Mouse (Mus musculus) midbrain, embryonic 13.5 days (tissue): ENCODE measurements at regions not wholly inside any gene's neighbourhood (a gene's known extent, or its start where the extent isn't known, plus 50 kb on each side); places are given as distances from the start of the nearest gene placed in this dataset.

ENCODE experiments used
- ATAC-seq: fragments of 200-750 bp; cut with Nextera tagmentation; 2 replicates; pipeline ENCODE4 v1.8.0; 2017; ENCODE audit warnings: mild to moderate bottlenecking, moderate TSS enrichment, moderate library complexity
- H3K27ac ChIP-seq: fragments of 300-500 bp; sonication (generic); 2 replicates; pipeline ENCODE4 v1.5.1; 2015; ENCODE audit warnings: inconsistent platforms, mild to moderate bottlenecking, moderate library complexity
- H3K27me3 ChIP-seq: fragments of 300-500 bp; sonication (generic); 2 replicates; pipeline ENCODE4 v1.6.1; 2015; ENCODE audit warnings: mild to moderate bottlenecking, inconsistent platforms
- H3K36me3 ChIP-seq: fragments of 300-500 bp; sonication (generic); 2 replicates; pipeline ENCODE4 v1.6.1; 2015; ENCODE audit warnings: mild to moderate bottlenecking, inconsistent platforms
- H3K4me1 ChIP-seq: fragments of 300-500 bp; sonication (generic); replicated peaks from 2 replicates; pipeline ENCODE4 v1.6.1; 2015; ENCODE audit warnings: inconsistent platforms
- H3K4me2 ChIP-seq: fragments of 300-500 bp; sonication (generic); replicated peaks from 2 replicates; pipeline ENCODE4 v1.6.1; 2015; ENCODE audit warnings: moderate library complexity, mild to moderate bottlenecking, inconsistent platforms
- H3K4me3 ChIP-seq: fragments of 300-500 bp; sonication (generic); replicated peaks from 2 replicates; pipeline ENCODE4 v1.5.1; 2015; ENCODE audit warnings: mild to moderate bottlenecking, inconsistent platforms
- H3K9ac ChIP-seq: fragments of 300-500 bp; sonication (generic); replicated peaks from 2 replicates; pipeline ENCODE4 v1.6.1; 2015; ENCODE audit warnings: mild to moderate bottlenecking, inconsistent platforms
- H3K9me3 ChIP-seq: fragments of 300-500 bp; sonication (generic); 2 replicates; pipeline ENCODE4 v1.6.1; 2016; ENCODE audit warnings: mild to moderate bottlenecking, inconsistent platforms
- WGBS: fragments of 180-500 bp; shearing (Covaris S2); methylation state at CpG from one replicate; pipeline ENCODE4 v1.1.7; 2015; 5-methylcytosine and 5-hydroxymethylcytosine counted together

GRCm38 (mm10) chr15:86645244-86645643 is 431.0 kb downstream of the Tbc1d22a start:
- no peaks in the 10 kb centered on the region for H3K36me3 ChIP-seq
- H3K9me3 ChIP-seq: no peaks in the 10 kb centered on the region
- no peak for ATAC-seq
- no peaks in the 10 kb centered on the region for H3K27me3 ChIP-seq
- no peak overlapping the region for H3K4me3 ChIP-seq
- WGBS: 87% methylated on average over 9 of the region's 9 CpGs
- H3K4me2 ChIP-seq: no peak overlapping the region
- H3K27ac ChIP-seq: no peak overlapping the region
- no peak overlapping the region for H3K9ac ChIP-seq
- no peaks in the 10 kb centered on the region for H3K4me1 ChIP-seq

GRCm38 (mm10) chr15:86648131-86648530 is 433.9 kb downstream of the Tbc1d22a start:
- Histone ChIP-seq H3K9ac (no peak overlapping the region), H3K36me3 (no peaks in the 10 kb centered on the region), H3K27me3 (no peaks in the 10 kb centered on the region), H3K4me2 (no peak overlapping the region), H3K4me3 (no peak overlapping the region), H3K9me3 (no peaks in the 10 kb centered on the region; the same call in 1 of the 2 replicates), H3K27ac (no peak overlapping the region), H3K4me1 (no peaks in the 10 kb centered on the region)
- 94% methylated on average over 3 of the region's 3 CpGs for WGBS
- ATAC-seq: no peak

- Histone ChIP-seq H3K27ac (0 out of 2 replicates have a peak overlapping the region, but pooled peaks have one; percentile 14), H3K9ac (no peak overlapping the region), H3K4me2 (no peak overlapping the region), H3K4me1 (peaks cover 5% of the 10 kb centered on the region), H3K4me3 (no peak overlapping the region), H3K9me3 (no peaks in the 10 kb centered on the region), H3K36me3 (no peaks in the 10 kb centered on the region), H3K27me3 (no peaks in the 10 kb centered on the region)
- ATAC-seq: no peak
- 29% methylated on average over 9 of the region's 9 CpGs for WGBS
Measured at GRCm38 (mm10) chr15:86673096-86673520, 458.8 kb downstream of the Tbc1d22a start.

- no peak overlapping the region for H3K9ac ChIP-seq
- H3K9me3 ChIP-seq: no peaks in the 10 kb centered on the region
- WGBS: 89% methylated on average over 7 of the region's 7 CpGs
- ATAC-seq: no peak
- H3K27me3 ChIP-seq: no peaks in the 10 kb centered on the region
- H3K4me1 ChIP-seq: peaks cover 5% of the 10 kb centered on the region
- no peak overlapping the region for H3K4me2 ChIP-seq
- no peak overlapping the region for H3K27ac ChIP-seq
- no peak overlapping the region for H3K4me3 ChIP-seq
- H3K36me3 ChIP-seq: no peaks in the 10 kb centered on the region
Measured at GRCm38 (mm10) chr15:86677016-86677415, 462.8 kb downstream of the Tbc1d22a start.

GRCm38 (mm10) chr15:86683081-86683480 is 468.8 kb downstream of the Tbc1d22a start:
- WGBS: 74% methylated on average over 12 of the region's 12 CpGs
- Histone ChIP-seq H3K27ac (peak overlapping the region; percentile 26; the same call in 1 of the 2 replicates), H3K4me2 (no peak overlapping the region), H3K27me3 (no peaks in the 10 kb centered on the region), H3K4me1 (peaks cover 7% of the 10 kb centered on the region), H3K9ac (no peak overlapping the region), H3K9me3 (no peaks in the 10 kb centered on the region), H3K4me3 (no peak overlapping the region), H3K36me3 (no peaks in the 10 kb centered on the region)
- ATAC-seq: no peak

- Histone ChIP-seq H3K27ac (no peak overlapping the region), H3K27me3 (no peaks in the 10 kb centered on the region), H3K9ac (no peak overlapping the region), H3K9me3 (no peaks in the 10 kb centered on the region), H3K4me3 (no peak overlapping the region), H3K36me3 (no peaks in the 10 kb centered on the region), H3K4me2 (no peak overlapping the region), H3K4me1 (0 out of 2 replicates have a peak, but pooled peaks cover 2% of the 10 kb centered on the region)
- WGBS: 53% methylated on average over 8 of the region's 8 CpGs
- no peak for ATAC-seq
Measured at GRCm38 (mm10) chr15:86689694-86690093, 475.4 kb downstream of the Tbc1d22a start.

- Histone ChIP-seq H3K4me3 (no peak overlapping the region), H3K27ac (no peak overlapping the region), H3K9ac (no peak overlapping the region), H3K4me2 (no peak overlapping the region), H3K4me1 (no peaks in the 10 kb centered on the region), H3K9me3 (no peaks in the 10 kb centered on the region), H3K36me3 (no peaks in the 10 kb centered on the region), H3K27me3 (no peaks in the 10 kb centered on the region)
- ATAC-seq: no peak
- WGBS: 71% methylated on average over 4 of the region's 4 CpGs
Measured at GRCm38 (mm10) chr15:86696806-86697205, 482.5 kb downstream of the Tbc1d22a start.

- Histone ChIP-seq H3K36me3 (no peaks in the 10 kb centered on the region), H3K9ac (no peak overlapping the region), H3K4me1 (no peaks in the 10 kb centered on the region), H3K27ac (no peak overlapping the region), H3K4me2 (no peak overlapping the region), H3K9me3 (no peaks in the 10 kb centered on the region), H3K4me3 (no peak overlapping the region), H3K27me3 (no peaks in the 10 kb centered on the region)
- WGBS: 93% methylated on average over 2 of the region's 2 CpGs
- no peak for ATAC-seq
Measured at GRCm38 (mm10) chr15:86710429-86710828, 496.2 kb downstream of the Tbc1d22a start.

- H3K4me3 ChIP-seq: no peak overlapping the region
- no peak overlapping the region for H3K9ac ChIP-seq
- no peak overlapping the region for H3K4me2 ChIP-seq
- no peaks in the 10 kb centered on the region for H3K27me3 ChIP-seq
- H3K36me3 ChIP-seq: no peaks in the 10 kb centered on the region
- no peaks in the 10 kb centered on the region for H3K9me3 ChIP-seq
- no peak overlapping the region for H3K27ac ChIP-seq
- H3K4me1 ChIP-seq: peaks cover 11% of the 10 kb centered on the region; the same call in 1 of the 2 replicates
- ATAC-seq: no peak
- WGBS: 38% methylated on average over 9 of the region's 9 CpGs
Measured at GRCm38 (mm10) chr15:86718376-86718775, 504.1 kb downstream of the Tbc1d22a start.

GRCm38 (mm10) chr15:86719088-86719487 is 504.8 kb downstream of the Tbc1d22a start:
- Histone ChIP-seq H3K36me3 (no peaks in the 10 kb centered on the region), H3K27me3 (no peaks in the 10 kb centered on the region), H3K9me3 (no peaks in the 10 kb centered on the region), H3K27ac (no peak overlapping the region), H3K4me3 (no peak overlapping the region), H3K9ac (no peak overlapping the region), H3K4me1 (peaks cover 11% of the 10 kb centered on the region; the same call in 1 of the 2 replicates), H3K4me2 (no peak overlapping the region)
- WGBS: 89% methylated on average over 12 of the region's 12 CpGs
- ATAC-seq: no peak

GRCm38 (mm10) chr15:86721131-86721530 is 506.9 kb downstream of the Tbc1d22a start:
- peaks cover 11% of the 10 kb centered on the region; the same call in 1 of the 2 replicates for H3K4me1 ChIP-seq
- H3K36me3 ChIP-seq: no peaks in the 10 kb centered on the region
- H3K9me3 ChIP-seq: no peaks in the 10 kb centered on the region
- H3K9ac ChIP-seq: no peak overlapping the region
- H3K4me2 ChIP-seq: no peak overlapping the region
- H3K27me3 ChIP-seq: no peaks in the 10 kb centered on the region
- no peak overlapping the region for H3K27ac ChIP-seq
- ATAC-seq: no peak
- H3K4me3 ChIP-seq: no peak overlapping the region
- WGBS: 72% methylated on average over 5 of the region's 5 CpGs

- H3K4me1 ChIP-seq: 0 out of 2 replicates have a peak, but pooled peaks cover 8% of the 10 kb centered on the region
- no peak overlapping the region for H3K4me3 ChIP-seq
- no peak overlapping the region for H3K9ac ChIP-seq
- no peak for ATAC-seq
- H3K27me3 ChIP-seq: no peaks in the 10 kb centered on the region
- no peak overlapping the region for H3K4me2 ChIP-seq
- no peak overlapping the region for H3K27ac ChIP-seq
- no peaks in the 10 kb centered on the region for H3K9me3 ChIP-seq
- H3K36me3 ChIP-seq: no peaks in the 10 kb centered on the region
Measured at GRCm38 (mm10) chr15:86737945-86738344, 523.7 kb downstream of the Tbc1d22a start.

- H3K36me3 ChIP-seq: no peaks in the 10 kb centered on the region
- 72% methylated on average over 5 of the region's 5 CpGs for WGBS
- no peak overlapping the region for H3K4me3 ChIP-seq
- H3K9me3 ChIP-seq: no peaks in the 10 kb centered on the region
- 0 out of 2 replicates have a peak, but pooled peaks cover 8% of the 10 kb centered on the region for H3K4me1 ChIP-seq
- no peaks in the 10 kb centered on the region for H3K27me3 ChIP-seq
- H3K27ac ChIP-seq: no peak overlapping the region
- ATAC-seq: no peak
- no peak overlapping the region for H3K9ac ChIP-seq
- H3K4me2 ChIP-seq: no peak overlapping the region
Measured at GRCm38 (mm10) chr15:86738356-86738755, 524.1 kb downstream of the Tbc1d22a start.
